18 mouse cellular contexts compared by ENCODE assay signal in the genomic region with DNA sequence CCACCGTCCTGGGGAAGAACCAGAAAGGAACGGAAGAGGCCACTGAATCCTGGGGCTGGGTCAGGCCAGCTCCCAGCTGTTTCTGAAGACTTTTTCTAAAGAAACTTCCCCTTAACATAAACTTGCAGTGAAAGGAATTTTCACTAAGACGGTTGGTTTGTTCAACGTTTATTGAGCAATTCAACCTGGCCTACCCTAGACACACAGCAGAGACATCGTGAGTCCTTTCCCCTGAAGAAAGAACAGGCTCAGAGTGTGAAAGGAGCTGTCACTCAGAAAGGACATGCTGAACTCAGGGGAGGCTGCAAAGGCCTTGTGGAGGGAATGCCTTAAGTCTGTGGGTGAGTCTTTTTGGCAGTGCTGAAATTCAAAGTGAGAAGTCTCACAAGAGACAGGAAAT. TPM values are rescaled to one million over a fixed set of nuclear protein-coding genes. Genes with fewer than 3 reads are reported as not detected.
DNase-seq lines count a peak whose midpoint lies in the region; ATAC-seq and TF ChIP-seq lines count a peak whose summit lies in the region.
"Had no signal": no experiment of that assay in that cellular context is flagged by ENCODE, and none has a peak within 500 bp of the region (broad histone marks: within the 10 kb centered on the region; RNA-seq: fewer than 3 reads in every experiment).

No protein-coding gene starts in this region.

- no peak overlapping the region for H3K4me2 ChIP-seq in kidney, embryonic 16.5 days (replicated peaks; ENCODE audit: low read depth, low read length)
- H3K4me2 ChIP-seq in midbrain, embryonic 11.5 days: no peak overlapping the region
- H3K4me2 ChIP-seq in midbrain, embryonic 14.5 days (ENCODE audit: low read length): no peak overlapping the region
- H3K4me2 ChIP-seq in forebrain, postnatal 0 days (ENCODE audit: low read depth): no peak overlapping the region
- H3K4me2 ChIP-seq: forebrain, embryonic 13.5 days; hindbrain, embryonic 14.5 days; liver, embryonic 13.5 days had no signal

- no peak overlapping the region for H3K9ac ChIP-seq in kidney, embryonic 16.5 days (replicated peaks; ENCODE audit: low read length)
- H3K9ac ChIP-seq in midbrain, embryonic 11.5 days (ENCODE audit: low read length): no peak overlapping the region
- H3K9ac ChIP-seq in midbrain, embryonic 14.5 days (replicated peaks; ENCODE audit: low read length): no peak overlapping the region
- no peak overlapping the region for H3K9ac ChIP-seq in forebrain, postnatal 0 days
- H3K9ac ChIP-seq: forebrain, embryonic 13.5 days; hindbrain, embryonic 14.5 days; liver, embryonic 13.5 days had no signal

- WGBS in kidney, embryonic 16.5 days: 44% methylated on average over 5 of the region's 5 CpGs
- WGBS in midbrain, embryonic 11.5 days: 59% methylated on average over 5 of the region's 5 CpGs
- 51% methylated on average over 5 of the region's 5 CpGs for WGBS in midbrain, embryonic 14.5 days
- WGBS in forebrain, postnatal 0 days: 53% methylated on average over 5 of the region's 5 CpGs

- peak overlapping the region; percentile 45; the same call in 1 of the 2 replicates for H3K27ac ChIP-seq in kidney, embryonic 16.5 days (ENCODE audit: low read length)
- H3K27ac ChIP-seq in midbrain, embryonic 11.5 days (ENCODE audit: low read depth, low read length): no peak overlapping the region
- H3K27ac ChIP-seq in midbrain, embryonic 14.5 days (replicated peaks; ENCODE audit: low read depth, low read length): no peak overlapping the region
- H3K27ac ChIP-seq in forebrain, postnatal 0 days (ENCODE audit: low read depth, low read length): no peak overlapping the region
- H3K27ac ChIP-seq: forebrain, embryonic 13.5 days; hindbrain, embryonic 14.5 days; liver, embryonic 13.5 days had no signal

- H3K9me3 ChIP-seq in kidney, embryonic 16.5 days (ENCODE audit: low read length): no peaks in the 10 kb centered on the region
- no peaks in the 10 kb centered on the region for H3K9me3 ChIP-seq in midbrain, embryonic 11.5 days (ENCODE audit: control insufficient read depth, low read length)
- no peaks in the 10 kb centered on the region for H3K9me3 ChIP-seq in midbrain, embryonic 14.5 days (ENCODE audit: control insufficient read depth, low read length)
- no peaks in the 10 kb centered on the region for H3K9me3 ChIP-seq in forebrain, postnatal 0 days (ENCODE audit: low read length)
- H3K9me3 ChIP-seq: forebrain, embryonic 13.5 days; G1E; liver, embryonic 13.5 days had no signal

- no peak for ATAC-seq in kidney, embryonic 16.5 days (ENCODE audit: low FRiP score, low TSS enrichment)
- ATAC-seq in midbrain, embryonic 11.5 days (ENCODE audit: low FRiP score): no peak
- ATAC-seq in midbrain, embryonic 14.5 days (ENCODE audit: low FRiP score, low TSS enrichment): no peak
- ATAC-seq in granulocyte monocyte progenitor cell, adult 5-6 weeks (replicated peaks; ENCODE audit: poor library complexity, severe bottlenecking): peak; percentile 81
- ATAC-seq in forebrain, postnatal 0 days: no peak
- ATAC-seq: forebrain, embryonic 13.5 days had no signal

- TF ChIP-seq CTCF in forebrain, postnatal 0 days (IDR thresholded peaks at IDR 0.05; ENCODE audit: low read depth): no peak

- H3K27me3 ChIP-seq in kidney, embryonic 16.5 days (ENCODE audit: insufficient read depth, low read length): no peaks in the 10 kb centered on the region
- no peaks in the 10 kb centered on the region for H3K27me3 ChIP-seq in midbrain, embryonic 11.5 days (ENCODE audit: control insufficient read depth, insufficient read depth, low read length)
- H3K27me3 ChIP-seq in midbrain, embryonic 14.5 days (ENCODE audit: control insufficient read depth, insufficient read depth, low read length): no peaks in the 10 kb centered on the region
- H3K27me3 ChIP-seq in forebrain, postnatal 0 days (ENCODE audit: insufficient read depth, low read length): no peaks in the 10 kb centered on the region
- H3K27me3 ChIP-seq: forebrain, embryonic 13.5 days; liver, embryonic 13.5 days had no signal

- no peaks in the 10 kb centered on the region for H3K36me3 ChIP-seq in kidney, embryonic 16.5 days (ENCODE audit: insufficient read depth, low read length)
- H3K36me3 ChIP-seq in midbrain, embryonic 11.5 days (ENCODE audit: control insufficient read depth, insufficient read depth, low read length): no peaks in the 10 kb centered on the region
- H3K36me3 ChIP-seq in midbrain, embryonic 14.5 days (ENCODE audit: control insufficient read depth, insufficient read depth, low read length): no peaks in the 10 kb centered on the region
- H3K36me3 ChIP-seq in forebrain, postnatal 0 days (ENCODE audit: insufficient read depth): no peaks in the 10 kb centered on the region
- H3K36me3 ChIP-seq: G1E; liver, embryonic 13.5 days had no signal

- no peak for DNase-seq in kidney, adult 18-20 months
- peak; percentile 69 for DNase-seq in midbrain, embryonic 11.5 days (ENCODE audit: low spot score, missing footprints)
- DNase-seq in midbrain, embryonic 14.5 days: no peak
- DNase-seq in yolk sac, embryonic 10.5 days (ENCODE audit: low spot score): peak; percentile 38
- DNase-seq in embryo, embryonic 10.5 days (ENCODE audit: low spot score): no peak
- DNase-seq in forebrain, postnatal 0 days: no peak
- DNase-seq: adrenal gland, postnatal 10 days; cerebellum, adult 9-11 months; kidney, postnatal 25 days; liver, embryonic 13.5 days; right cerebral cortex, postnatal 4 days; thymus, postnatal 25 days had no signal

- no peak overlapping the region for H3K4me3 ChIP-seq in kidney, embryonic 16.5 days (ENCODE audit: low read length)
- H3K4me3 ChIP-seq in midbrain, embryonic 11.5 days (ENCODE audit: low read depth, low read length): no peak overlapping the region
- H3K4me3 ChIP-seq in midbrain, embryonic 14.5 days (replicated peaks; ENCODE audit: low read depth, low read length): no peak overlapping the region
- no peak overlapping the region for H3K4me3 ChIP-seq in forebrain, postnatal 0 days (ENCODE audit: low read depth, low read length)
- H3K4me3 ChIP-seq: forebrain, embryonic 13.5 days; liver, embryonic 13.5 days had no signal

- peaks cover 13% of the 10 kb centered on the region for H3K4me1 ChIP-seq in kidney, embryonic 16.5 days (ENCODE audit: insufficient read depth, low read length)
- H3K4me1 ChIP-seq in midbrain, embryonic 11.5 days (ENCODE audit: control insufficient read depth, insufficient read depth, low read length): no peaks in the 10 kb centered on the region
- H3K4me1 ChIP-seq in midbrain, embryonic 14.5 days (ENCODE audit: control insufficient read depth, insufficient read depth, low read length): no peaks in the 10 kb centered on the region
- H3K4me1 ChIP-seq in forebrain, postnatal 0 days (ENCODE audit: insufficient read depth): no peaks in the 10 kb centered on the region
- H3K4me1 ChIP-seq: forebrain, embryonic 13.5 days; liver, embryonic 13.5 days had no signal

RNA-seq across cellular contexts. Expression of a gene that starts 31.4 kb away (rescaled TPM):
- 40.9 and 41.5 TPM in 2 replicates for polyA plus RNA-seq in kidney, embryonic 16.5 days (2015; fragmentation: Nextera tagmentation; extraction: Ambion mirVana)
- 47.0 and 58.0 TPM in 2 replicates for polyA plus RNA-seq in midbrain, embryonic 11.5 days (2014; fragmentation: Nextera tagmentation; extraction: Ambion mirVana)
- polyA plus RNA-seq in midbrain, embryonic 14.5 days (2014; fragmentation: Nextera tagmentation; extraction: Ambion mirVana): 61.0 and 77.7 TPM in 2 replicates
- total RNA-seq in granulocyte monocyte progenitor cell, adult 5-6 weeks (2014; fragmentation: Nextera tagmentation): 1.8 and 1.9 TPM in 2 replicates
- 2.5 and 2.6 TPM in 2 replicates for total RNA-seq in granulocyte monocyte progenitor cell, adult 5-6 weeks (2017)
- 85.8 and 106 TPM in 2 replicates for total RNA-seq in forebrain, postnatal 0 days (2014; rRNA removed)
- 24.8 and 27.6 TPM in 2 replicates for polyA plus RNA-seq in forebrain, postnatal 0 days (2015; fragmentation: Nextera tagmentation; extraction: Ambion mirVana)
- total RNA-seq: megakaryocyte-erythroid progenitor cell, adult 5-6 weeks had no signal
- polyA plus RNA-seq: G1E had no signal

Comparison
In these comparisons a context has a peak if more than half of its experiments do, and no peak if none do; other contexts are left out.
1. DNase-seq: peak in midbrain, embryonic 11.5 days (single experiment) and yolk sac, embryonic 10.5 days (single experiment); none in kidney, adult 18-20 months (single experiment), midbrain, embryonic 14.5 days (single experiment), embryo, embryonic 10.5 days (single experiment) and forebrain, postnatal 0 days (single experiment).